Mouse (Mus musculus): ENCODE measurements at regions not wholly inside any gene's neighbourhood (a gene's known extent, or its start where the extent isn't known, plus 50 kb on each side); places are given as distances from the start of the nearest gene placed in this dataset.

DNA sequence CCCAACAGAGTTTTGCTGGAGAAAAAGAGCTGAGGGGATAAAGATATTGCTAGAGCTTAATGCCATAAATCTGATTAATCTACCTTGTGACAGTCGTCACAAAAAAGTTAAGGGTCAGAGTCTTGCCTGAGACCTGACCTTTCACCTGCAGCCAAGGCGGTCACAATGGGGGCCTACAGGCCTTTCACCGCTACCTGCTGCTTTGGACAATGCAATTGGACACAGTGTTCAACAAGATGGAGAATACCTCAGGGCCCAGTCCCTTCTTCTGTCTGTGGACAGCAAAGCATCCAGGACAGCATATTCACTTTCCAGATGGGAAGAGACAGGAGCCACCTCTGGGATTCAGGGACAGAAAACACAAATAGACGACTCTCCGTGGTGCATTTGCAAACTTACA is 226.3 kb upstream of the Hes1 start:
- no peak for DNase-seq

- DNase-seq = peak; percentile 71
These were observed 225.1 kb upstream of the Hes1 start for GRCm38 (mm10) chr16:29838981-29839661.

GRCm38 (mm10) chr16:29839662-29840001 is 224.6 kb upstream of the Hes1 start:
- no peak for DNase-seq

- DNase-seq = no peak
These were observed 223.8 kb upstream of the Hes1 start for GRCm38 (mm10) chr16:29840412-29840811.

DNA sequence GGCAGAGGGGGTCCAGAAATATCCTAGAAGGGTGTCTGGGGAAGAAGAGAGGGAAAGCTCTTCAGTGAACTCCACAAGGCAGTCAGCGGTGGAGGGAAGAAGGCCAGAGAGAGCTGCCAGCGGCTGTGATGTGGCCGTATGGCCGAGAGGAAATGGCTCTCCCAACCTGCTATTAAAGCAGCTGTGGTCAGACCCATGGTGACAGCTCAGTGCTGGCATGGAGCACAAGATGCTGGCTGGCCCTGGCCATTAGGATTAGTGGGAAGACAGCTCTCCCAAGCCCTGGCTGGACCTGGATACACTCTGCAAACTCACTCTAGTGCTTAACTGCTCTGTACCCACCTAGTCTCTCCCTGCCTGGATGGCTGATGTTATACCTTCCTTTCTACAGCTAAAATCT is 223.1 kb upstream of the Hes1 start:
- DNase-seq = no peak

DNA sequence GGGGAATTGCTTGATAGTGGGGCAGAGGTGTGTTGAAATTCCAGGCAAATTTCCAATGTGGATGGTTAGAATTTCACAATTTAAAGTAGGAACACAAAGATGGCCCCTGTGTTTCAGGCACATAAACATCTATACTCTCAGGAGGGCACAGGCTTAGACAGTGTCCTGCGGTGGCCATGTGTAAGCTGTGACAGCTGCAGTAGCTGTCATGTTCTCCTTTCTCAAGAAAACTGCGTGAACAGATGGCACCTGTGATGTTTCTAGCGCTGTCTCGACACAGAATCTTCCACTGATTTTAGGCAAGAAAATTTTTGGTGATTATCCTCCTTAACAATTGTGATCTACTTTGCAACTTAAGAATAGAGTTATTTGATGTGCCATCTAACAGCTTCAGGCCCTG is 222.1 kb upstream of the Hes1 start:
- no peak for DNase-seq

- no peak for DNase-seq
These were observed 220.7 kb upstream of the Hes1 start for GRCm38 (mm10) chr16:29843490-29843889.

DNA sequence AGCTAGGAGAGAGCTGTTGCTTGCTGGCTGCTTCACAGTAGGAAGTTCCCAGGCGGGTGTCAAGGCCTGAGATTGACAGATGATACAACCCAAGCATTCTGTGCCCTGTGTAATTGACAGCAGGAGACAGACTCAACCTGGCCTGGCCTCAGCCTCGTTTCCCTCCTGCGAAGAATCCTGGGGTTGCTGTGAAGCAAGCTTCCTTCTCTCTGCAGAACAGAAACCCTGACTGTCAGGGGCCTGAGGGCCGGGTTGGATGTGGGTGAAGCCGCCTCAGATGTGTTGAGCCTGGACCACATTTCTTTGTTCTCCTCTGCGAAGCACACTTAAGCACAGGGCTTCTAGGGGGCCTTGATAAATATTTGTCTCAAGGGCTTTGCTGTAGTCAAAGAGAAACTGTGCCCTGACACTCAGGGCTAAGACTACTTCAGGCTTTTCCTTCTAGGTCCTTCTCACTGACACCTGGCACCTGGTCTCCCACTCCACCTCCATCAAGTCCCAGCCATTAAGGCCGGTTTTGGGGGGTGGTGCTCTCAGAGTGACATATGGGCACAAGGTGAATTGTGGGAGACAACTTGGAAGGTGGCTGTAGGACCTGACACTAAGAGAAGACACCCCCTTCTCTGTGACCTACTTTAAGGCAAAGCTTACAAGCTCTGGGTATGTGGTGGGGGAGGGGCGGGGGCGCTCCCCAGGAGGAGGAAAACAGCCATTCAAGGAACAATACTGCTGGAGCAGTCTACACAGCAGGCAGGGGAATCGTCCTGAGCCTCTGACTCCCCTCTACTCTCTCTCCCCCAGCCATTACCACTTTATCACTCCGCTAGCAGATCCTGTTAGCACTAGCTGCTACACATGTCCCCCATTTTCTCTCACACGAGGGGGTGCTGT is 219.2 kb upstream of the Hes1 start:
- no peak for DNase-seq

DNA sequence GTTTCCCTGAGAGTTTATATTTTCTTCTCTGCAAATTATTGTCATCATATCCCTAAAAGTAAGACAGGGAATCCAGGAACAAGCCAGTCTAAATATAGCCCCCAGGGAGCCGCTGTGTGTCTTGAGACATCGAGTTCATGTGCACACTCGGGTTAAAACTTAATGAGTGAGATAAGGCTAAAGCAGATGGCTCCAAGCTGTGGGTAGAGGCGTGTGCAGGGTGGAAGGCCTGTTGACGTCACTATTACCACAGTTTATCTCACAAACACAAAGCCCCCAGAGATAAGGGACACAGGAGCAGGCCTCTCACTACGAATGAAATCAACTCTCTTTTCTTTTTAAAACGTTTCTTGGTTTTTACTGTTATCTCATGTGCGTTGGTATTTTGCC is 218.6 kb upstream of the Hes1 start:
- no peak for DNase-seq

DNA sequence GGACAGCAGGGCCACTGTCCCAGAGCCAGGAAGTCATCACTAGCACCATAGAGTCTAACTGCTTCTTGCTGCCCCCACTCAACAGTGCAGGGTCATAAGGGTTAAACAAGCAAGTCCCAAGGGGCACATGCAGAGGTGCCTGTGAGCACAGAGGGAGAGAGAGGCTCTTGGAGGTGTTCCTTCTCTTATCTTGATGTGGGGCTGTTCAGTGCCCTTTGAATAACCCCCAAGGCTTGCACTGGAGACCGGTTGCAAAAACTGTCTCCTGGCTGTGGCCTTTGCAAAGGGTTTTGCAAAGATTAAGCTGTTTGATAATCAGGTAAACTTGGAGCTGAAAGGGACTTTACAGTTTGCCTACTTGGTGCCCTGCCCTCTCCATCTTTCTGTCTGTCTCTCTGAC is 217.1 kb upstream of the Hes1 start:
- peak; percentile 15 for DNase-seq

GRCm38 (mm10) chr16:29847734-29848133 is 216.4 kb upstream of the Hes1 start:
- no peak for DNase-seq

DNA sequence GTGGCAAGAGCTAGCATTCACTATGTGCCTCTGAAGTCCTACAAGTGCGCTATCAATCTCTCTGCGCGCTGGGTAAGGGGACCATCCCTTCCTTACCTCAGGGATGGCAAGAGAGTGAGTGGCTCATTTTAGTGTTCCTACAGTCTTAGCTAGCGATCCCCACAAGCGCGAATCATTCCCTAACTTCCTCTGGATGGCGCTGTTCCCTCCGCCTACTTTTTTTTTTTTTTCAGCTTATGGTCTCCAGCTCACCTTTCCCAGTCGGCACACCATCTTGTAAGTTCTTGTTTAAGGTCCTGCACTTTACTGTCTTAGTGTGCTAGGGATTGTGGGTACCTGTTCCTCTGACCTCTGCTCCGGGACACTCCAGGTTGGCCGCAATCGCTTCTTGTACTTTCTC is 215.7 kb upstream of the Hes1 start:
- no peak for DNase-seq

- DNase-seq = no peak
These were observed 214.7 kb upstream of the Hes1 start for GRCm38 (mm10) chr16:29849511-29849910.

GRCm38 (mm10) chr16:29850616-29851015 is 213.6 kb upstream of the Hes1 start:
- peak; percentile 28 for DNase-seq

- no peak for DNase-seq
These were observed 212.4 kb upstream of the Hes1 start for GRCm38 (mm10) chr16:29851827-29852226.

- DNase-seq = no peak
These were observed 209.2 kb upstream of the Hes1 start for GRCm38 (mm10) chr16:29854805-29855565.

- DNase-seq = no peak
These were observed 207.6 kb upstream of the Hes1 start for GRCm38 (mm10) chr16:29856545-29856944.

DNA sequence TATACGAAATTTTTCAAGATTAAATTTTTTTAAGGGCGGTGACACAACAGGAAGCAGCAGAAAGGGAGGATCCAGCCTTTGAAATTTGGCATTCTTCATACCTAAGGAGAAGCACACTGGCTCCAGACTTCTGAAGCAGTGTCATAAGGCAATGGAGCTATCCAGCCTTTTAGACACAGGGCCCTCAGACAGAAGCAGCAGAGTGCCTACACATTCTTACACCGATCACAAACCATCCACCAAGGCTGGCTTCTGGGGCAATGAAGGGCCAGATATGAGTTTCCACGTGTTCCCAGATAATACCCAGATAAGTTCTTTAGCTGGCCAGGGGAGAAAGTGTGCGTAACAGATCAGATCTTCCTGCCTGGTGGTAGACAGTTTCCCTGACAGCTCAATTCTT is 205.5 kb upstream of the Hes1 start:
- DNase-seq = no peak

- no peak for DNase-seq
These were observed 203.9 kb upstream of the Hes1 start for GRCm38 (mm10) chr16:29860306-29860705.

- DNase-seq = peak; percentile 14
These were observed 203.1 kb upstream of the Hes1 start for GRCm38 (mm10) chr16:29861056-29861455.

- DNase-seq = peak; percentile 35
These were observed 199.0 kb upstream of the Hes1 start for GRCm38 (mm10) chr16:29865075-29865740.

DNA sequence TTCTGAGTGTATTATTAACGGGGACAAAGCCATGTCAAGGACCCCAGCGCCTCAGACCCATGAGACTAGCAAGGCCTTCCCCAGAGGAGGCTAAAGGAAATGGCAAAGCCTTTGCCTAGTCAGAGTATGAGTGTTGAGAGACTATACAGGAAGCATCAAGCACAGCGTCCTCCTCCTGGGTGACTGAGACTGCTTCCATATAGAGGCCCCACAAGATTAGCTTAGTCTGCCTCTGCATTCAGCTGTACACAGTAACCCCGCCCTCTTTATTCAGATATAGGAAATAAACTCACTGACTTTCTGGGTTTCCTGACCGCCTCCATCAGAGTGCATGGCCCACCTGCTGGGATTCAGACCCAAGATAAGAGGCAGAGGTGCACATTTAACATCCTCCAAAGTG is 192.8 kb upstream of the Hes1 start:
- DNase-seq = no peak

DNA sequence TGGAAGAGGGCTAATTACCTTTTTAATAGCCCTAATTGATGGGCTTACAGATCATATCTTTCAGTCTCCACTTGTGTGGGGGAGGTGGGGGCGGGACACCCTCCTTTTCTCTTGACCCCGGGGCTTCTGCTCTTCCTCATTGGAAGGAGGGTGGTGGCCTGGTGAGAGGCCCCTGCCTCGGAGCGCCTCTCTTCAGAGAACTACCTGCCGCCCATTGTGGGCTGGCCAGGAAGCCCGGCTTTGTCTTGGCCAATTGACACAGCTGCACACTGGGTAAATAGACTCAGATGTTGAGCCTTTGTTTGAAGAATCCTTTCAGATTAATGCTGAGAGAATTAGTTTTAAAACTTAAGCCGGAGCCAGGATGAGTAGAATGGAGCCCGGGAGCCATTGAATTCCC is 188.0 kb upstream of the Hes1 start:
- no peak for DNase-seq

All from adrenal gland, postnatal 10 days (tissue).